Mouse (Mus musculus) midbrain, embryonic 10.5 days (tissue): Measurements from ENCODE around the gene Gbx2. TPM values are rescaled to one million over a fixed set of nuclear protein-coding genes. Genes with fewer than 3 reads are reported as not detected.

ENCODE experiments used
- DNase-seq: peaks from one replicate; pipeline ENCODE4 v3.0.0-alpha.2; 2017; ENCODE audit warnings: low spot score
- H3K27ac ChIP-seq: fragments of 300-500 bp; sonication (generic); replicated peaks from 2 replicates; pipeline ENCODE4 v1.5.1; 2016; ENCODE audit warnings: mild to moderate bottlenecking
- H3K27me3 ChIP-seq: fragments of 300-500 bp; sonication (generic); 2 replicates; pipeline ENCODE4 v1.6.1; 2016; ENCODE audit warnings: low read depth, mild to moderate bottlenecking; ENCODE audit not compliant: poor library complexity, severe bottlenecking
- H3K36me3 ChIP-seq: fragments of 300-500 bp; sonication (generic); 2 replicates; pipeline ENCODE4 v1.6.1; 2016; ENCODE audit warnings: mild to moderate bottlenecking, moderate library complexity
- H3K4me1 ChIP-seq: fragments of 300-500 bp; sonication (generic); 2 replicates; pipeline ENCODE4 v1.6.1; 2016
- H3K4me3 ChIP-seq: fragments of 300-500 bp; sonication (generic); 2 replicates; pipeline ENCODE4 v1.5.1; 2016; ENCODE audit warnings: mild to moderate bottlenecking, moderate library complexity
- H3K9me3 ChIP-seq: fragments of 300-500 bp; sonication (generic); replicated peaks from 2 replicates; pipeline ENCODE4 v1.6.1; 2016; ENCODE audit warnings: mild to moderate bottlenecking
- WGBS: fragments of 180-500 bp; shearing (Covaris S2); methylation state at CpG from one replicate; pipeline ENCODE4 v1.1.7; 2016; 5-methylcytosine and 5-hydroxymethylcytosine counted together
- polyA plus RNA-seq: library from polyadenylated mRNA; unstranded; fragments of >200 nt; fragmentation: Nextera tagmentation; extraction: Ambion mirVana; gene quantifications from 2 replicates; pipeline ENCODE4 v1.2.1, GENCODE M21; 2016

Gbx2 gene
- polyA plus RNA-seq, 1 experiment from 2014 or later, result 4.6 TPM

DNA sequence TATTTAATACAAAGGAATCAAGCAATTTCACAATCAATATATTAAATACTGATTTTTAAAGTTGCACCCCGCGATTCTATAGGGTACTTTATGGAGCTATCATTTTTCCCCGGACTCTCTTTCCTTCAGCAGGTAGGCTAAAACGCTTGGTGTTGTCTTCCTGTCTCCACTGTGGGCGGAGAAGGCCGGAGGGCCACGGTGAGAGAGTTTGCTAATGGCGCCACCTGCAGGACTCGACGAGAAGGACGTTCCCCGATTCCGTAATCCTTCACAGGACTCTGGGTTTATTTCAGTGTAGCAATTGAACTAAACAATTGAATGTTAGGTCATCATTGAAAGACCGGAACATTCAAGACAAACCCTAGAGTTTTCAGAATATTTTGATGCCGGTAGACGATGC is 12.2 kb upstream of the Gbx2 start:
- Histone ChIP-seq H3K9me3 (no peaks in the 10 kb centered on the region), H3K27ac (no peak overlapping the region), H3K4me3 (peak overlapping the region; percentile 59; the same call in 1 of the 2 replicates), H3K4me1 (peaks cover 36% of the 10 kb centered on the region), H3K27me3 (peaks cover 96% of the 10 kb centered on the region), H3K36me3 (no peaks in the 10 kb centered on the region)
- WGBS, result 3% methylated on average over 16 of the region's 16 CpGs
- peak; percentile 82 for DNase-seq

- WGBS, result 2% methylated on average over 15 of the region's 15 CpGs
- DNase-seq, result no peak
- Histone ChIP-seq H3K4me3 (peak overlapping the region; percentile 59), H3K27ac (no peak overlapping the region), H3K27me3 (peaks cover 96% of the 10 kb centered on the region), H3K9me3 (no peaks in the 10 kb centered on the region), H3K4me1 (peaks cover 36% of the 10 kb centered on the region), H3K36me3 (no peaks in the 10 kb centered on the region)
These were observed 11.5 kb upstream of the Gbx2 start for GRCm38 (mm10) chr1:89942395-89942976.

GRCm38 (mm10) chr1:89941701-89942381 is 10.9 kb upstream of the Gbx2 start:
- Histone ChIP-seq H3K27me3 (peaks cover 97% of the 10 kb centered on the region), H3K36me3 (no peaks in the 10 kb centered on the region), H3K9me3 (no peaks in the 10 kb centered on the region), H3K27ac (peak overlapping the region; percentile 78), H3K4me1 (peaks cover 37% of the 10 kb centered on the region), H3K4me3 (peak overlapping the region; percentile 59)
- peak; percentile 67 for DNase-seq
- under 1% methylated on average over 40 of the region's 40 CpGs for WGBS

DNA sequence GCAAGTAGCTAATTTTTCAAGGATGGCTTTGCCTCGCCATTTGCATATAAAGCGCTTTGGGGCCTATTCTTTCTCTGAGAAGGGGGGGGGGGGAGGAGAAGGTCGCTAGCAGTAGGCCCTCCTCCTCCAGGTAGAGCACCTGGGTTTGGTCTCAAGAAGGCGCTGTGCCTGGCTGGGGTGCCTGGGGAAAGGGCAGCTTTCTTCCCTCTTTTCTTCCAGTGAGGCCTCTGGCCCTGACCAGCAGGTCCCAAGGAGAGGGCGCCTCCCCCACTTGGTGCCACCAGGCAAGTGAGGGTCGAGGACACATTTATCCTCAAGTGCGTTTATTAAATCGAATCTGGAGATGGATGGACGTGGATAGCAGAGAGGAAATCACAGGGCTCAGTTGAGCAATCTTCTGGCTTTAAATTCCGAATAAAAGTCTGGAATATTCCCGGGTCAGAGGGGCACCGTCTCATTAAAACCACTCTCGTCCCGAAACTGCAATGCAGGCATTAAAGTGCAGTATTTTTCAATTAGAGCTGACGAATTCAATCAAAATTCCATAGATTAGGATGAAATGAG is 10.1 kb upstream of the Gbx2 start:
- no peak overlapping the region for H3K27ac ChIP-seq
- no peaks in the 10 kb centered on the region for H3K9me3 ChIP-seq
- peak; percentile 34 for DNase-seq
- H3K4me1 ChIP-seq, result peaks cover 44% of the 10 kb centered on the region
- H3K4me3 ChIP-seq, result peak overlapping the region; percentile 59
- H3K27me3 ChIP-seq, result peaks cover 100% of the 10 kb centered on the region
- WGBS, result 5% methylated on average over 15 of the region's 15 CpGs
- H3K36me3 ChIP-seq, result no peaks in the 10 kb centered on the region

- no peaks in the 10 kb centered on the region for H3K9me3 ChIP-seq
- H3K4me3 ChIP-seq, result peak overlapping the region; percentile 21; the same call in 1 of the 2 replicates
- WGBS, result 2% methylated on average over 34 of the region's 34 CpGs
- H3K4me1 ChIP-seq, result peaks cover 53% of the 10 kb centered on the region
- no peak overlapping the region for H3K27ac ChIP-seq
- DNase-seq, result peak; percentile 94
- H3K36me3 ChIP-seq, result no peaks in the 10 kb centered on the region
- H3K27me3 ChIP-seq, result peaks cover 100% of the 10 kb centered on the region
These were observed 9.2 kb upstream of the Gbx2 start for GRCm38 (mm10) chr1:89939981-89940726.

DNA sequence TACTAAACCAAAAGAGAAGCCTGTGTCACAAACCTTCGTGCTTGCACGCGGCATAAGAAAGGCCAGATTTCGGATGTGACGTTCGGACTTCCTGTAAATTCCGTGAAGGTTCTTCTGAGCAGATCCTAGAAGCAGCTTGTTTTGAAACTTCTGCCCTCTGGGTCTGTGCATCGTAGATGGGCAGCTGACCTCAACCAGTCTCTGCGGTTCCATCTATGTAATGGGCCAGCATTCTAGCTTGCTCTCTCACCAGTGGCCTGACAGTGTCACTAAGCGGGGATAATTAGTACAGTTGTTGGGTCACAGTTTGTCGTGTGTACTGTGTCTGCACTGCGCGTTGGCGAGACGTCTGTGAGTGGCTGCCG is 8.6 kb upstream of the Gbx2 start:
- Histone ChIP-seq H3K9me3 (no peaks in the 10 kb centered on the region), H3K36me3 (no peaks in the 10 kb centered on the region), H3K27ac (no peak overlapping the region), H3K4me3 (no peak overlapping the region), H3K4me1 (peaks cover 59% of the 10 kb centered on the region), H3K27me3 (peaks cover 100% of the 10 kb centered on the region)
- WGBS, result 27% methylated on average over 16 of the region's 16 CpGs
- no peak for DNase-seq

DNA sequence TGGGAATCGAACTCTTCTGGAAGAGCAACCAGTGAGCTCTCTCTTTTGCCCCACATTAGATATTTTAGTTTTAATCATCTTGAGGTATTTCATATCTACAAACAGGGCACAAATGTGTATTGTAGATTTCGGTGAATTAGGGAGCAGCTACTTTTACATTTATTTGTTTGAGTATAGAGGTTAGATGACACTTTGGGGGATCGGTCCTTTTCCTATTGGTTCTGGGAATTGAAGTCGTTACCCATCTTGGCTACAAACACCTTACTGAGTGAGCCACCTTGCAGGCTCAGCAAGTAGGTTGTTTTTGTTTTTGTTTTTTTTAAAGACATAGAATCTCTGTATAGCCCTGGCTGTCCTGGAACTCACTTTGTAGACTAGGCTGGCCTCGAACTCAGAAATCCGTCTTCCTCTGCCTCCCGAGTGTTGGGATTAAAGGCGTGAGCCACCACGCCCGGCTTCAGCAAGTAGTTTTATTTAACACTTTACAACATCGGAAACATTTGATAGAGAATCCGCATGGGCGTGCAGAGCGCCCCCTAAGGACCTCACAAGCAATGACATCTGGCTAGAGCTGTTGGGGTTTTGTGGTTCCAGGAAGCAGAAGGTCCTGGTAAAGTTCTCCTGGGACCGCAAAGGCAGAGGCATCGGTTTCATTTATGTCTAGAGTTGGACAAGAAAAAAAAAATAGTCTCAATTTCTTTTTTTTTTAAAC is 8.1 kb upstream of the Gbx2 start:
- H3K36me3 ChIP-seq, result no peaks in the 10 kb centered on the region
- no peak overlapping the region for H3K27ac ChIP-seq
- WGBS, result 23% methylated on average over 16 of the region's 16 CpGs
- H3K4me1 ChIP-seq, result peaks cover 61% of the 10 kb centered on the region
- no peaks in the 10 kb centered on the region for H3K9me3 ChIP-seq
- H3K27me3 ChIP-seq, result peaks cover 100% of the 10 kb centered on the region
- peak; percentile 32 for DNase-seq
- H3K4me3 ChIP-seq, result no peak overlapping the region

- no peaks in the 10 kb centered on the region for H3K36me3 ChIP-seq
- H3K27ac ChIP-seq, result 0 out of 2 replicates have a peak overlapping the region, but pooled peaks have one; percentile 19
- peaks cover 66% of the 10 kb centered on the region for H3K4me1 ChIP-seq
- H3K9me3 ChIP-seq, result no peaks in the 10 kb centered on the region
- H3K27me3 ChIP-seq, result peaks cover 100% of the 10 kb centered on the region
- WGBS, result under 1% methylated on average over 29 of the region's 29 CpGs
- H3K4me3 ChIP-seq, result peak overlapping the region; percentile 28
- peak; percentile 48 for DNase-seq
These were observed 4.7 kb upstream of the Gbx2 start for GRCm38 (mm10) chr1:89935493-89936348.

DNA sequence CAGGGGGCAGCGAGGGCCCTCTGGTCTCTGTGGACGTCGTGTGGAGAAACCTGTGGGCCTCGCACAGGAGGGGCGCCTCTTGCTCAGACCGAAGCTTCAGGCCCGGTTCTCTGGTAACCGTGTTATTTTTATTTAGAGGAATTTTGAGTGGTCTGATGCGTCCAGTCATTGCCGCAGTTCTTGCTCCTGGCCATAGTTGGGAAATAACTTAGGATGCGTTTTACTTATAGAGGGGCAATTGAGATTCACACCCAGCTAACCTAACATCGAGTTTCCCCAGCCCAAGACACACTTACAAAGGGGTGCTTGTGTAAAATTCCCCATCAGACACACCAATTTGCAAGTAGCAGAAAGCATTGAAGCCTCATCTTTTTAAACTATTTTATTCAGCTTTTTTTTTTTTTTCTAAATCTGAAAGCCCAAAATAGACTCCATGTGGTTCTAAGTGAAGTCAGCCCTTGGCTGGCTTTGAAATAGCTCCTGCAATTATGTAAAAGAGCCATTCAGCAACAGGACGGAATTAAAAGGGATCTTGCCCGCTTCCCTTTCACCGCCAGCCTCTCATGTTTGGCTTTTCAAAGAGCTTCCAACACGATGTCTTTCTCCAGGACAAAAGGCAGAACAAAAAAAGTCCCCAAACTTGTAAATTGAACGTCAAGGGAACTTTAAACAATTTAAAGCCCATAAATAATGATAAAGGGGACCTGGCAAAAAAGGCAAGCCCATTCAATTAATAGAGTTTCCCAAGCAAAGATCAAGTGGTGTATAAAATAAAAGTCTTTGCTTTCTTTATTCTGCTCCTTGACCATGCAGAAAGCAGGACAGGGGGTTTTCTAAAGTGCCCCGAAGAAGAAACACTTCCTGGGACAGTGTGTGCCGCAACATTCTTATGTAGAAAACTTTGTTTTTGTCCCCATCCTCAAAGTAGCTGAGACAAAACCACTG is 3.6 kb upstream of the Gbx2 start:
- H3K9me3 ChIP-seq, result no peaks in the 10 kb centered on the region
- peaks cover 100% of the 10 kb centered on the region for H3K27me3 ChIP-seq
- 1% methylated on average over 19 of the region's 19 CpGs for WGBS
- peaks cover 70% of the 10 kb centered on the region for H3K4me1 ChIP-seq
- H3K36me3 ChIP-seq, result no peaks in the 10 kb centered on the region
- H3K4me3 ChIP-seq, result no peak overlapping the region
- no peak overlapping the region for H3K27ac ChIP-seq
- DNase-seq, result peak; percentile 39

- Histone ChIP-seq H3K27me3 (peaks cover 100% of the 10 kb centered on the region), H3K9me3 (no peaks in the 10 kb centered on the region), H3K4me3 (no peak overlapping the region; the same call in 1 of the 2 replicates), H3K27ac (no peak overlapping the region), H3K36me3 (no peaks in the 10 kb centered on the region), H3K4me1 (peaks cover 78% of the 10 kb centered on the region)
- WGBS, result under 1% methylated on average over 21 of the region's 21 CpGs
- DNase-seq, result peak; percentile 32
These were observed 2.8 kb upstream of the Gbx2 start for GRCm38 (mm10) chr1:89933786-89934185.

DNA sequence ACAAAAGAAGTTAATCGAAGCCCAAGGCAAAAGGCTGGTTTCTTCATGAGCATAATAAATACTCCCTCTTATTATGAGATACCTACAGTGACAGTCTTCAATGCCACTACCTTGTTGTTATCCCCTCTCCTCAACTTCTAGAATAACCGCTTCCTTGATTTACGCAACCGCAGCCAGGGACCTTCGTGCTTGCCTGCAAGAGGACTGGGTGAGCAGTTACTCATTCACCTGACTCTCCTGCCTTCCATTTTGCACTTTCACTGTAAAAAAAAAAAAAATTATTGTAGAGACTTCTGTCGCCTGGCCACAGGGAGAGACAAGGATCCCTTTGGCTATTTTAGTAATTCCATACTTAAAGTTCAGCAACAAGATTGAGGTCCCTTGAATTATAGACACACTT is 2.0 kb upstream of the Gbx2 start:
- DNase-seq, result no peak
- Histone ChIP-seq H3K27ac (no peak overlapping the region), H3K4me3 (no peak overlapping the region), H3K4me1 (peaks cover 83% of the 10 kb centered on the region), H3K36me3 (no peaks in the 10 kb centered on the region), H3K9me3 (no peaks in the 10 kb centered on the region), H3K27me3 (peaks cover 100% of the 10 kb centered on the region)
- 1% methylated on average over 6 of the region's 6 CpGs for WGBS
